Mouse (Mus musculus) C2C12 (cell line): ENCODE measurements around the gene Hmg20a. TPM values are rescaled to one million over a fixed set of nuclear protein-coding genes. Genes with fewer than 3 reads are reported as not detected.
A peak's percentile ranks its signal among the peaks of the same experiment; 100 is the strongest.

ENCODE experiments used
- H3K27me3 ChIP-seq: one replicate; pipeline ENCODE4 v1.6.1; 2011; ENCODE audit not compliant: control insufficient read depth, insufficient read depth, insufficient read length
- H3K36me3 ChIP-seq: one replicate; pipeline ENCODE4 v1.6.1; 2011; ENCODE audit not compliant: control insufficient read depth, insufficient read depth
- H3K4me3 ChIP-seq: one replicate; pipeline ENCODE4 v1.5.1; 2011; ENCODE audit warnings: mild to moderate bottlenecking, control low read depth; ENCODE audit not compliant: poor library complexity, insufficient read depth, severe bottlenecking
- H3K79me2 ChIP-seq: one replicate; pipeline ENCODE4 v1.6.1; 2011; ENCODE audit not compliant: control insufficient read depth, insufficient read depth
- H3K79me3 ChIP-seq: one replicate; pipeline ENCODE4 v1.6.1; 2011; ENCODE audit warnings: low read depth, control low read depth
- H3ac ChIP-seq: one replicate; pipeline ENCODE3; 2011; ENCODE audit warnings: low read depth; ENCODE audit not compliant: control insufficient read depth, insufficient read length
- CEBPB ChIP-seq: IDR thresholded peaks from one replicate; pipeline ENCODE4 v1.6.1; 2011; ENCODE audit warnings: low read depth, mild to moderate bottlenecking, control low read depth, moderate library complexity
- CTCF ChIP-seq: IDR thresholded peaks from one replicate; pipeline ENCODE4 v1.5.1; 2011; ENCODE audit not compliant: control insufficient read depth, insufficient read depth, insufficient read length
- FOSL1 ChIP-seq: IDR thresholded peaks from one replicate; pipeline ENCODE4 v1.8.0; 2011; ENCODE audit warnings: mild to moderate bottlenecking, low read length; ENCODE audit not compliant: poor library complexity, insufficient read depth, severe bottlenecking
- MAX ChIP-seq: IDR thresholded peaks from one replicate; pipeline ENCODE4 v1.6.1; 2011; ENCODE audit warnings: mild to moderate bottlenecking, control low read depth
- MYOD1 ChIP-seq: IDR thresholded peaks from one replicate; pipeline ENCODE4 v1.6.1; 2011; ENCODE audit warnings: low read depth; ENCODE audit not compliant: control insufficient read depth, insufficient read length
- MYOG ChIP-seq: IDR thresholded peaks from one replicate; pipeline ENCODE4 v1.6.1; 2011; ENCODE audit not compliant: control insufficient read depth, insufficient read length; ENCODE audit errors: extremely low read depth
- USF1 ChIP-seq: IDR thresholded peaks from one replicate; pipeline ENCODE4 v1.6.1; 2011; ENCODE audit warnings: low read depth, mild to moderate bottlenecking, control low read depth, moderate library complexity
- long read RNA-seq, 2 experiments: library from polyadenylated mRNA; unstranded; transcript quantifications; one replicate each; pipeline ENCODE4 v2.0.0; 2019 to 2020
- polyA plus RNA-seq: library from polyadenylated mRNA; unstranded; fragments of >200 nt; fragmentation: generic; extraction: Trizol; gene quantifications from one replicate; pipeline ENCODE4 v1.2.1, GENCODE M21; 2012; ENCODE audit warnings: missing spikeins

The Hmg20a gene
- polyA plus RNA-seq: 9.7 TPM
- long read RNA-seq, experiment 1, partial matches to known transcripts: 0 of 21 reads
- long read RNA-seq, experiment 1, other reads (novel, unspliced or antisense): 18 of 21 reads
- long read RNA-seq, experiment 2, partial matches to known transcripts: 1 of 96 reads
- long read RNA-seq, experiment 2, other reads (novel, unspliced or antisense): 90 of 96 reads

DNA sequence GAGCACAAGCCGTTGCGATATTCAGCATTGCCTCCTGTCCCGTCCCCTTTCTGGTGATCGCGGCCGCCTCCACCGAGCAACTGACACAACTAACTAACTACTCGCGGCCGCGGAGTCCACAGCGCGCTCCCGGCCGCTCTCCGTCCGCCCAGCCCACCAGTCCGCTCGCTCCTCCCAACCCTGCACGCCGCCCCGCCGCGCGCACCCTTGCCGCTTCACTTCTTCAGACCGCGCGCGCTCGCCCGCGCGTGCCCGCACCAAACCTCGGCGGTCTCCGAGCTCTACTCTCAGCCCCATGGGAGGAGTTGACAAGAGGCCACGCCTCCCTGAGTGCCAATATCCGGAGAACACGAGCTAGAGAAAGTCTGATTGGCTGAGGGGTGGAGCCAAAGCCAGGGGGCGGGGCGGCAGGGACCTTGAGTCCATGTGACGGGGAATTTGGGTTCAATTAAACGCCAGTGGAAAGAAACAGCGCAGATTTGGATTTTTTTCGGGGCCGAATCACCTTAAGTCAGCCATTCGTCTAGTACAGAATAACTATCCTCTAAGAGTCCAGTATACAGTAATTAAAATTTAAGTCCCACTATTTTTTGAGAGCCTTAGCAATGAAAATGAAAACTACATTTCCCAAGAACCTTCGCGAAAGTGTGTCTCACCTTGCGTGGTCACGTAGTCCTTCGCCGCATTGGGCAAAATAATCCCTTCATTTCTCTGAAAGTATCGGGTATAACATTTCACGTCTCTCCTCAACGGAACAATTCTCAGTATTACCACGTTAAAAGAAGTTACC, at the start of gene Hmg20a, which contains the start of gene Peak1:
TSS of gene Hmg20a (plus strand) at position 662 of the 790 bp plus-strand sequence.
TSS of gene Peak1 (minus strand) at position 120 of the 790 bp plus-strand sequence.
- H3ac ChIP-seq: peak within 1 kb of the TSS; percentile 67
- H3K27me3 ChIP-seq: no peaks in the 10 kb centered on the region
- TF ChIP-seq MAX: peak; percentile 75
- TF ChIP-seq USF1: peak; percentile 51
- TF ChIP-seq MYOG: no peak
- H3K79me2 ChIP-seq: peaks cover 87% of the 10 kb centered on the region
- peaks cover 43% of the 10 kb centered on the region for H3K79me3 ChIP-seq
- no peaks in the 10 kb centered on the region for H3K36me3 ChIP-seq
- peak within 1 kb of the TSS; percentile 74 for H3K4me3 ChIP-seq

DNA sequence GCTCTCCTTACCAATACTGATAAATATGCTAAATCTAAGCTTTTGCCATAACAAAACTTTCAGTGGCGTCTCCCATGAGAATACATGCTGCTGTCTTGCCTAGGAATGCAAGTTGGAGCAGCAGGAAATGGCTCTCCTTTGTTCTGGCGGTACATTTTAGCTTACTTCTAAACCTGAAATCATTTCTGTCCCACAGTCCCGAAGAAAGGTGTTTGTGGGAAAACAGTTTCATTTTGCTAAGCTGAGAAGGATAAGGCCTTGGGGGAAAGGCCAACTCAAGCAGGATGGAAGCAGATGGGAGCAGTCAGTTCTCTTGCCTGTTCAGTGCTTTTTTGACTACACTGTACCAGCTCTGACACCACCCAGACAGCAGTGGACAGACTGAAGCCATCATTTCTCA, 49.6 kb upstream of the Hmg20a start:
- Histone ChIP-seq H3ac (no peak overlapping the region), H3K4me3 (no peak overlapping the region), H3K79me2 (peaks cover 87% of the 10 kb centered on the region), H3K79me3 (peaks cover 50% of the 10 kb centered on the region), H3K36me3 (no peaks in the 10 kb centered on the region), H3K27me3 (no peaks in the 10 kb centered on the region)
- no peak for TF ChIP-seq MYOG
- no peak for TF ChIP-seq MYOD1
- TF ChIP-seq CTCF: no peak
- no peak for TF ChIP-seq FOSL1
- no peak for TF ChIP-seq MAX

DNA sequence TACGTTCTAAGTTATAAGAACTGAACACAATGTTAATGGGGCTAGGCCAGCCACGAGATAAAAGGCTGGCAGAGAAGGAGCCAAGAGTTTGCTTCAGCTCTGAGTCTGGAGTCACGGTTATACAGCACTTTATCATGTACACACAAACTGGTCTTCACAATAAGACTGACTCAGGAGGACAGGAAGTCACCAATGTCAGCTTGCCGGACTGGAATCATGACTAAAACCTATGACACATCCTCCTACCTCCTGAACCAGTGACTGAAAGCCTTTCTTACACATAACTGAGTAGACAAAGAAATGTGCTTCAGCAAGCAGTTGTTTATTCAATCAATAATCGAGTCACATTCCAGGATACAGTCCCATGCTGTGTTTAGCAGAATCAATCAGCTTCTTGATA, 47.7 kb upstream of the Hmg20a start:
- no peak overlapping the region for H3ac ChIP-seq

DNA sequence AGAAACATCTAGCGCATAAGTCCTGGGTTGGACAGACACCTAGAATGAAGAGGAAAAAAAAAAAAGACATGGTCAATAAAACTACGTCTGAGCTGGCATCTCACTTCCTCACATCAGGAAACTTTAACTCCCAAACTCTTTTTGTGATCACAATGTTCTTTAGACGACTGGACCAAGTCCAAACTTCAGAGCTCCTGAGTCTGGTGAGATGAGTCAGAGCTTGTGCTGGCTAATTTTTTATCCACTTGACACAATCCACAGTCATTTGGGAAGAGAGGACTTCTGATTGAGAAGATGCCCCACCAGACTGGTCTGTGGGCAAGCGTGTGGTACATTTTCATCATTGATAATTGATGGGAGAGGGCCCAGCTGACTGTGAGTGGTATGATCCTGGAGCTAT, 44.0 kb upstream of the Hmg20a start:
- H3K36me3 ChIP-seq: no peaks in the 10 kb centered on the region
- H3K79me2 ChIP-seq: peaks cover 86% of the 10 kb centered on the region
- H3K4me3 ChIP-seq: no peak overlapping the region
- peaks cover 60% of the 10 kb centered on the region for H3K79me3 ChIP-seq
- no peak overlapping the region for H3ac ChIP-seq
- TF ChIP-seq CEBPB (no peak), MYOD1 (no peak), MAX (no peak), USF1 (no peak), MYOG (no peak), CTCF (no peak), FOSL1 (no peak)
- no peaks in the 10 kb centered on the region for H3K27me3 ChIP-seq

More for the DNA sequence above, 47.7 kb upstream of the Hmg20a start:
- peaks cover 43% of the 10 kb centered on the region for H3K79me3 ChIP-seq
- H3K36me3 ChIP-seq: no peaks in the 10 kb centered on the region
- H3K4me3 ChIP-seq: no peak overlapping the region
- no peaks in the 10 kb centered on the region for H3K27me3 ChIP-seq
- peaks cover 86% of the 10 kb centered on the region for H3K79me2 ChIP-seq
- TF ChIP-seq CTCF: no peak

DNA sequence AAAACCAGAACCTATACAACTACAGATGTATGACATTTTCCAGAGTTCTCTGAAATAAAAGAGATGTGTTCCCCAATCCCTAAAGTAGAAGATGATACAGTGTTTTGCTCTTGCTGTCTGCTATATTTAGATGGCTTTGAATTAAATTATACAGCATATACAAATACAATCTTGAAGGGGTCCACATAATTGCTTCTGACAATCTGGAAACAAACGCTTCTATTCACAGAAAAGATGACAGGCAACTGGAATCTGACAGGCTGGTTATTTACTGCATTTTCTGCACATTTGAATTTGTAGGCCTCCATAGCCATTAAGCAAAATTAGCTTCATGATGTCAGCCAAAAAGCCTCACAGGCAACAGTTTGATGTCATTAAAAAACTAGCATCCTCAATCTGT, 35.6 kb upstream of the Hmg20a start:
- peaks cover 98% of the 10 kb centered on the region for H3K79me2 ChIP-seq
- H3ac ChIP-seq: no peak overlapping the region
- no peaks in the 10 kb centered on the region for H3K27me3 ChIP-seq
- TF ChIP-seq CTCF (no peak), CEBPB (no peak), MYOD1 (no peak), FOSL1 (no peak), MAX (no peak)
- peaks cover 80% of the 10 kb centered on the region for H3K79me3 ChIP-seq
- no peak overlapping the region for H3K4me3 ChIP-seq
- peaks cover 8% of the 10 kb centered on the region for H3K36me3 ChIP-seq

DNA sequence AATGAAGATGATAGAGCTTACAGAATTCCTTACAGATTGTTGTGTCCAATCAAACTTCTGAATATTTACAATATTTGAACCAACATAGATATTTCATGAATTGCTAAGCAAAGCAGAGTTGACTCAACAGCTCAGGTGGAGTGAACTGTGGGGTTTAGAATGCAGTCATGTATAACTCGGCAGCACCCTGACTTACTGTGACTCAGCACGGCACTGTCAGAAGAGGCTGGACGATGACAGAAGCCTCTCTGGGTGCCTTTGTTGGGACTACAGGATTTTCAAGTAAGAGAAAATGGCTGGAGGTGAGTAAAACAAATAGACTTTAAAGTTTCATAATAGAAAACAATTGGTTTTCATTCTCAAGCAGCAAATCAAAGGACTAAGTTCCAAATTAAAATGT, 25.6 kb upstream of the Hmg20a start:
- Histone ChIP-seq H3ac (no peak overlapping the region), H3K27me3 (no peaks in the 10 kb centered on the region), H3K36me3 (peaks cover 17% of the 10 kb centered on the region), H3K79me3 (peaks cover 83% of the 10 kb centered on the region), H3K79me2 (peaks cover 100% of the 10 kb centered on the region), H3K4me3 (no peak overlapping the region)
- no peak for TF ChIP-seq FOSL1
- no peak for TF ChIP-seq CTCF
- TF ChIP-seq MAX: no peak
- no peak for TF ChIP-seq MYOD1
- TF ChIP-seq USF1: no peak
- TF ChIP-seq MYOG: no peak
- TF ChIP-seq CEBPB: no peak
